Mouse (Mus musculus) gastrocnemius, postnatal 10 days (tissue): ENCODE results near the gene Tlr6. TPM values are rescaled to one million over a fixed set of nuclear protein-coding genes. Genes with fewer than 3 reads are reported as not detected.

Experiments used
- DNase-seq: peaks from one replicate; pipeline ENCODE4 v3.0.0; 2021; ENCODE audit warnings: mixed read lengths
- long read RNA-seq, 2 experiments: library from polyadenylated mRNA; stranded (forward); transcript quantifications; one replicate each; pipeline ENCODE4 v2.0.0; 2021
- total RNA-seq, 2 experiments: library from RNA; stranded (reverse); gene quantifications; 2 replicates each; pipeline ENCODE4 v1.2.3; 2021

The Tlr6 gene
- 1 to 10 TPM; 1.8 to 2.3 TPM for total RNA-seq
- long read RNA-seq, experiment 1, partial matches to known transcripts: 0 of 3 reads
- long read RNA-seq, experiment 1, other reads (novel, unspliced or antisense): 2 of 3 reads
- long read RNA-seq, experiment 2: 0 reads

GRCm38 (mm10) chr5:64959843-64960230 lies at the start of gene Tlr6:
Tlr6 (minus strand) TSS chr5:64960097.
- peak; percentile 59 for DNase-seq

DNA sequence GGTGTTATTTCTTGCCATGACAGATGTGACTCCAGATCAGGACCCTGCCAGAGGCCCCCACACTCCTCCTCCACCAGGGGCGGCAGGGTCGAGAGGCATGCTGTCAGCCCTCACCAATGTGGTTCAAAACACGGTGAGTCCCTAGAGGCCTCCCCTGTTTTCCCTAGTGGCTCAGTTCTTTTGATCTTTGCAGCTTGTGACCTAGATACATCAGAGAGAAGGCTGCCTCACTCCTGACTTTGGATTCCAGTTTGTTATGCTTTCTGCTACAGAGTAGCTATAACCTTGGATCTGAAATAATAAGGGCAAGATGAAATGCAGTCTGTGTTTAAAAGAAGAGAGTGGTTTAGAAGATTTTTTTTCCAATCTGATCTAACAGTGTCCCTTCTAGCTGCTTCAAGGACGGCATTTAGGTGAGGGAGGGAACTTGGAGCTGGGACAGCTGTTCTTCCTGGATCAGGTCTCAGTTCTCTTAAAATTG lies 46.2 kb upstream of the Tlr6 start:
- DNase-seq: no peak

- no peak for DNase-seq
These were observed 45.4 kb upstream of the Tlr6 start for GRCm38 (mm10) chr5:65005251-65005650.

GRCm38 (mm10) chr5:65003946-65004535 lies 44.1 kb upstream of the Tlr6 start:
- DNase-seq: no peak

- no peak for DNase-seq
These were observed 43.3 kb upstream of the Tlr6 start for GRCm38 (mm10) chr5:65002940-65003824.

- DNase-seq: no peak
These were observed 35.5 kb upstream of the Tlr6 start for GRCm38 (mm10) chr5:64995408-64995807.

- no peak for DNase-seq
These were observed 32.6 kb upstream of the Tlr6 start for GRCm38 (mm10) chr5:64992540-64992939.

DNA sequence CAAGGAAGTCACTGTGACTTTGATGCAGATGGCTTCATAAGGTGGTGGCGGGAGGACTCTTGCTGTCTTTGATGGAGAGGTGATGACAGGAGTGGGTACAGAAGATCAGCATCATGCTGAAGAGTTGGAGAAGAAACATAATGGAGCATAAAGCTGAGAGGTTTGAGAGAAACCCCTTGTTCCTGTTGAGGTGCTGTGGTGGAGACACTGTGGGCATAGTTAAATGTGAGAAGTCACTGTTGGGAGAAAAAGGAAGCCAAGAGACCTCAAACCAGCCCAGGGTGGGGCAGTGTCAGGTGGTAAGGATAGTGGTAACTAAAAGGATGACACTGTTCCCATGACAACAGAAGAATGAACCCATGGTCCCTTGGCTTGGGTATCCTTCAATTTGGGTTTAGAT lies 30.0 kb upstream of the Tlr6 start:
- no peak for DNase-seq

GRCm38 (mm10) chr5:64985971-64986370 lies 26.1 kb upstream of the Tlr6 start:
- no peak for DNase-seq

DNA sequence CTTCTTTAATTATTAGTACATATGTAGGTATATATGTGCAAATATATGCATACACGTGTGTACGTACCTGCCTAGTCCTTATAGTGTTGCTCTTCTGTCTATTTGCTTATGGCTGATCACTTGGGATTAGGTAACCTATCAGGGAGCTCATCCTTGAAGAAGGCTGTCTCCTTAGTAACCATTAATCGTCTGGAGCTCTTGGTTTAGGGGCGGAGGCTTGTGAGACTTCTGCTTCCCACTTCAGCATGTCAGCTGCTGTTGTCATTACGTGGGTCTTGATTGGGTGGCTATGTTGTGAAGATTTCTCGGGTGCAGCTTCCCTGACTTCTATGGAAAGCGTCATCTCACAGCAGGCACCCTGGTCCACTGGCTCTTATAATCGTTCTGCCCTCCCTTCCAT lies 17.2 kb upstream of the Tlr6 start:
- DNase-seq: no peak

GRCm38 (mm10) chr5:64975121-64975520 lies 15.2 kb upstream of the Tlr6 start:
- no peak for DNase-seq

- peak; percentile 82 for DNase-seq
These were observed 10.2 kb upstream of the Tlr6 start, which contains the start of gene Fam114a1 for GRCm38 (mm10) chr5:64969861-64970771. Fam114a1 (plus strand) TSS chr5:64970071.

DNA sequence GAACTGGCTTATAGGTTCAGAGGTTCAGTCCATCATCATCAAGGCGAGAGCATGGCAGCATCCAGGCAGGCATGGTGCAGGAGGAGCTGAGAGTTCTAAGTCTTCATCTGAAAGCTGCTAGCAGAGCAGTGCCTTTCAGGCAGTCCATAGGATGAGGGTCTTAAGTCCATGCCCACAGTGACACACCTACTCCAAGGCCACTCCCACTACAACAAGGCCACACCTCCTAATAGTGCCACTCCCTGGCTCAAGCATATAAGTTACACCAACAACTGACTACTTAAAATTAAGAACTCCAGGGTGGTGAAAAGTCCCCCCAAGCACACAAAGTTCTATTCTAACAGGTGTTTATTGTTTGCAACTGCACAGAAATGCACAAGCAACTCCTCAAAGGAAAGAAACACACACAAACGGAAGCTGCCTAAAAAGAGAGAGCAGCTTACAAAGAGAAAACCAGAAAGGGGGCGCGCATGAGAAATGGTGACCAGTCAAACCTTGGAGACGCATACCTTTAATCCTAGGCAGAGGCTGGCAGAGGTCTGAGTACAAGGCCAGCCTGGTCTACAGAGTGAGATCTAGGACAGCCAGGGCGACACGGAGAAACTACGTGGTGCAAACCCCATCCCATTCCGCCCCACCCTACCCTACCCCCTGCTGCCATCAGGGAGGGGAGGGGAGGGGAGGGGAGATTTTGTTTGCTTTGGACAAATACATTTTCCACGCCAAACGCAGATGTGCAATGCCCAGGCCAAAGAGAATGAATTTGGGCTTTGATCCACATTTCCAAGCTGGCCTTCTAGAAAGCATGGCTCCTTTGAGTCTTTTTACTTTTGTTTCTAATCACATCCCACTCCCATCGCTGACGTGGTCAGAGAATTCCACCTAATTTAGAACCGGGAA lies 9.3 kb upstream of the Tlr6 start:
- DNase-seq: peak; percentile 17

GRCm38 (mm10) chr5:64963735-64964134 lies 3.8 kb upstream of the Tlr6 start:
- DNase-seq: no peak

DNA sequence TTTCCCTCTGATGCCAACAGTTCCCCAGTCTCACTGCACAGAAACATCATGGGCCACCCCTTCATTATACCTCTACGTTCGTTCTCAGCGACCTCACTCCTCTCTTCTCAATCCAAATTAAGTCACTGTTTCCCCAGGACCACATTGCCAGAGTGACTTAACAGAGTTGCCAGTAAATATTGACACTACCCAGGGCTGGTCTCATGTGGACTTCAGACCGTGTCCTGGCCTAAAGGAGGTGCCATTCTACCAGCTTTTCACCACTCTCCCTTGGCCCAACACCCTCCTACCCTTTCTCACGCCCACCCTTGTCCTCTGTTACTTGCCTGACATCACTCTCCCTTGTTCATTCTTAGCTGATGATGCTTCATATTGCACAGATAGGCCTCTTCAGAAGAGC lies 3.4 kb upstream of the Tlr6 start:
- no peak for DNase-seq

GRCm38 (mm10) chr5:64960857-64961391 lies 1.0 kb upstream of the Tlr6 start:
- no peak for DNase-seq

GRCm38 (mm10) chr5:64958991-64959842 lies 680 bp downstream of the Tlr6 start:
- DNase-seq: no peak

DNA sequence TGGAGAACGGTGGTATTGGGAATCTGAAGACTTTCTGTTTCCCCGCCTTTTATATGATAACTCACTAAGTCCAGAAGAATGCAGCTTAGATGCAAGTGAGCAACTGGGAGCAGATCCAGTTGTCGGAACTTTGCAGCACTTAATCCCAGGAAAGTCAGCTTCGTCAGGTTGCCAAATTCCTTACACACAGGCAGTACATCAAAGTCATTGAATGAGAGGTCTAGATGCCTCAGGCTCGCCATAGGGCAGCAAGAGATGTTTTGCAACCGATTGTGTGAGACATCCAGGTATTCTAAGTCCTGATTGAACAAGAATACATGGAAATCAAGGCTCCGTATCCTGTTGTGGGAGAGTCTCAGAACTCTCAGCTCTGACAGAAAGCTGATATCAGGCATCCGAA lies 5.0 kb downstream of the Tlr6 start:
- DNase-seq: no peak

- DNase-seq: no peak
These were observed 8.4 kb downstream of the Tlr6 start for GRCm38 (mm10) chr5:64951486-64951885.

DNA sequence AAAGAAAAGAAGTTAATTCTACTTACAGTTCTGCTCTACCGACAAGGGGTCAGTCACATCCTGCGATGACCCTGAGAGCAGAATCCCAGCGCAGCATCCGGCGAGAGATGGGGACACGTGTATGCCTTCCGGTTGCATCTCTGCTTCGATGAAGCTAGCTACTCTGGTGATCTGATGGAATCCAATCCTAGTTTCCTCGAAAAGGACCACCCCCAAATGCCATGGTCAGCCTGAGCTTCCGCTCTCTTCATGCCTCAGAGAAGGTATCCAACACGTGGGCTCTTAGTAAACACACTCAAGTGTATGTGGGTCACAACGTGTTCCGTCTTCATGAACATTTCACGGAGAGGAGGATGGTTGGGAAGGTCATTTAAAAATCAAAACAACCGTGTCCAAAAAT lies 27.1 kb downstream of the Tlr6 start:
- DNase-seq: no peak
